Mouse (Mus musculus) embryonic facial prominence, embryonic 10.5 days (tissue): Measurements from ENCODE around the gene Sox2. TPM values are rescaled to one million over a fixed set of nuclear protein-coding genes. Genes with fewer than 3 reads are reported as not detected.
A peak's percentile ranks its signal among the peaks of the same experiment; 100 is the strongest.

ENCODE experiments used
- DNase-seq: peaks from one replicate; pipeline ENCODE4 v3.0.0-alpha.2; 2017; ENCODE audit warnings: low spot score
- H3K27ac ChIP-seq: fragments of 300-500 bp; sonication (generic); replicated peaks from 2 replicates; pipeline ENCODE4 v1.5.1; 2016; ENCODE audit warnings: mild to moderate bottlenecking
- H3K27me3 ChIP-seq: fragments of 300-500 bp; sonication (generic); replicated peaks from 2 replicates; pipeline ENCODE4 v1.6.1; 2016; ENCODE audit warnings: low read depth, mild to moderate bottlenecking; ENCODE audit not compliant: poor library complexity, severe bottlenecking
- H3K36me3 ChIP-seq: fragments of 300-500 bp; sonication (generic); replicated peaks from 2 replicates; pipeline ENCODE4 v1.6.1; 2016; ENCODE audit warnings: mild to moderate bottlenecking, moderate library complexity
- H3K4me1 ChIP-seq: fragments of 300-500 bp; sonication (generic); 2 replicates; pipeline ENCODE4 v1.6.1; 2016
- H3K4me3 ChIP-seq: fragments of 300-500 bp; sonication (generic); 2 replicates; pipeline ENCODE4 v1.5.1; 2016; ENCODE audit warnings: mild to moderate bottlenecking, moderate library complexity
- H3K9me3 ChIP-seq: fragments of 300-500 bp; sonication (generic); 2 replicates; pipeline ENCODE4 v1.6.1; 2016; ENCODE audit warnings: mild to moderate bottlenecking
- WGBS: fragments of 180-500 bp; shearing (Covaris S2); methylation state at CpG from one replicate; pipeline ENCODE4 v1.1.7; 2016; 5-methylcytosine and 5-hydroxymethylcytosine counted together
- polyA plus RNA-seq: library from polyadenylated mRNA; unstranded; fragments of >200 nt; fragmentation: Nextera tagmentation; extraction: Ambion mirVana; gene quantifications from 2 replicates; pipeline ENCODE4 v1.2.1, GENCODE M21; 2016

Sox2 gene
- polyA plus RNA-seq, 1 experiment from 2014 or later = 12.2 TPM

- H3K27me3 ChIP-seq = peaks cover 90% of the 10 kb centered on the region
- no peaks in the 10 kb centered on the region for H3K9me3 ChIP-seq
- WGBS = under 1% methylated on average over 14 of the region's 14 CpGs
- H3K36me3 ChIP-seq = peaks cover 5% of the 10 kb centered on the region; the same call in 1 of the 2 replicates
- DNase-seq = peak; percentile 89
- H3K4me1 ChIP-seq = peaks cover 42% of the 10 kb centered on the region
- peak overlapping the region; percentile 89 for H3K27ac ChIP-seq
- H3K4me3 ChIP-seq = peak overlapping the region; percentile 72
Measured at GRCm38 (mm10) chr3:34647688-34648087, 2.5 kb upstream of the Sox2 start.

GRCm38 (mm10) chr3:34648105-34648832, 1.9 kb upstream of the Sox2 start:
- peak; percentile 50 for DNase-seq
- peak overlapping the region; percentile 72 for H3K4me3 ChIP-seq
- under 1% methylated on average over 19 of the region's 19 CpGs for WGBS
- H3K9me3 ChIP-seq = no peaks in the 10 kb centered on the region
- peaks cover 38% of the 10 kb centered on the region for H3K4me1 ChIP-seq
- H3K36me3 ChIP-seq = peaks cover 5% of the 10 kb centered on the region; the same call in 1 of the 2 replicates
- H3K27me3 ChIP-seq = peaks cover 90% of the 10 kb centered on the region
- H3K27ac ChIP-seq = peak overlapping the region; percentile 89

- Histone ChIP-seq H3K4me3 (peak overlapping the region; percentile 72), H3K27me3 (peaks cover 90% of the 10 kb centered on the region), H3K36me3 (peaks cover 5% of the 10 kb centered on the region; the same call in 1 of the 2 replicates), H3K27ac (peak overlapping the region; percentile 89), H3K4me1 (peaks cover 33% of the 10 kb centered on the region), H3K9me3 (no peaks in the 10 kb centered on the region)
- WGBS = under 1% methylated on average over 50 of the region's 50 CpGs
- peak; percentile 61 for DNase-seq
Measured at GRCm38 (mm10) chr3:34648833-34649719, 1.1 kb upstream of the Sox2 start.

- peak overlapping the region; percentile 93 for H3K27ac ChIP-seq
- under 1% methylated on average over 67 of the region's 67 CpGs for WGBS
- peaks cover 90% of the 10 kb centered on the region for H3K27me3 ChIP-seq
Measured at GRCm38 (mm10) chr3:34650621-34651361, 586 bp downstream of the Sox2 start.

GRCm38 (mm10) chr3:34651486-34652170, 1.4 kb downstream of the Sox2 start:
- H3K9me3 ChIP-seq = no peaks in the 10 kb centered on the region
- H3K36me3 ChIP-seq = peaks cover 5% of the 10 kb centered on the region; the same call in 1 of the 2 replicates
- peak overlapping the region; percentile 72 for H3K4me3 ChIP-seq
- under 1% methylated on average over 26 of the region's 26 CpGs for WGBS
- peaks cover 90% of the 10 kb centered on the region for H3K27me3 ChIP-seq
- DNase-seq = peak; percentile 35
- H3K4me1 ChIP-seq = peaks cover 37% of the 10 kb centered on the region
- H3K27ac ChIP-seq = peak overlapping the region; percentile 93

More at GRCm38 (mm10) chr3:34650621-34651361, 586 bp downstream of the Sox2 start:
- H3K9me3 ChIP-seq = no peaks in the 10 kb centered on the region
- H3K4me3 ChIP-seq = peak overlapping the region; percentile 72
- peak; percentile 78 for DNase-seq
- peaks cover 34% of the 10 kb centered on the region for H3K4me1 ChIP-seq
- peaks cover 5% of the 10 kb centered on the region; the same call in 1 of the 2 replicates for H3K36me3 ChIP-seq

GRCm38 (mm10) chr3:34652616-34653015, 2.4 kb downstream of the Sox2 start:
- peak; percentile 55 for DNase-seq
- Histone ChIP-seq H3K27ac (peak overlapping the region; percentile 93), H3K27me3 (peaks cover 90% of the 10 kb centered on the region)

GRCm38 (mm10) chr3:34653235-34653976, 3.2 kb downstream of the Sox2 start:
- peak; percentile 61 for DNase-seq
- Histone ChIP-seq H3K27ac (peak overlapping the region; percentile 93), H3K36me3 (peaks cover 5% of the 10 kb centered on the region; the same call in 1 of the 2 replicates), H3K4me3 (peak overlapping the region; percentile 72), H3K4me1 (peaks cover 49% of the 10 kb centered on the region), H3K27me3 (peaks cover 90% of the 10 kb centered on the region), H3K9me3 (no peaks in the 10 kb centered on the region)
- under 1% methylated on average over 26 of the region's 26 CpGs for WGBS

More at GRCm38 (mm10) chr3:34652616-34653015, 2.4 kb downstream of the Sox2 start:
- Histone ChIP-seq H3K9me3 (no peaks in the 10 kb centered on the region), H3K4me3 (peak overlapping the region; percentile 72), H3K36me3 (peaks cover 5% of the 10 kb centered on the region; the same call in 1 of the 2 replicates), H3K4me1 (peaks cover 47% of the 10 kb centered on the region)
- under 1% methylated on average over 14 of the region's 14 CpGs for WGBS

GRCm38 (mm10) chr3:34653977-34654500, 3.8 kb downstream of the Sox2 start:
- 3% methylated on average over 9 of the region's 9 CpGs for WGBS
- Histone ChIP-seq H3K4me1 (peaks cover 47% of the 10 kb centered on the region), H3K4me3 (peak overlapping the region; percentile 72), H3K27ac (peak overlapping the region; percentile 93), H3K36me3 (peaks cover 5% of the 10 kb centered on the region; the same call in 1 of the 2 replicates), H3K9me3 (no peaks in the 10 kb centered on the region), H3K27me3 (peaks cover 90% of the 10 kb centered on the region)
- peak; percentile 48 for DNase-seq

GRCm38 (mm10) chr3:34654781-34655180, 4.6 kb downstream of the Sox2 start:
- Histone ChIP-seq H3K9me3 (no peaks in the 10 kb centered on the region), H3K27ac (peak overlapping the region; percentile 93), H3K27me3 (peaks cover 90% of the 10 kb centered on the region), H3K36me3 (peaks cover 5% of the 10 kb centered on the region; the same call in 1 of the 2 replicates), H3K4me3 (peak overlapping the region; percentile 72), H3K4me1 (peaks cover 42% of the 10 kb centered on the region)
- 25% methylated on average over 6 of the region's 6 CpGs for WGBS
- no peak for DNase-seq

- Histone ChIP-seq H3K4me1 (peaks cover 41% of the 10 kb centered on the region), H3K27me3 (peaks cover 90% of the 10 kb centered on the region), H3K4me3 (peak overlapping the region; percentile 72), H3K36me3 (peaks cover 5% of the 10 kb centered on the region; the same call in 1 of the 2 replicates), H3K27ac (peak overlapping the region; percentile 93; the same call in 1 of the 2 replicates), H3K9me3 (no peaks in the 10 kb centered on the region)
- WGBS = 16% methylated on average over 11 of the region's 11 CpGs
- peak; percentile 20 for DNase-seq
Measured at GRCm38 (mm10) chr3:34655311-34656075, 5.3 kb downstream of the Sox2 start.
